Mouse (Mus musculus) monocyte, adult 5-6 weeks (primary cell): ENCODE measurements around the gene Txndc2. TPM values are rescaled to one million over a fixed set of nuclear protein-coding genes. Genes with fewer than 3 reads are reported as not detected.
"Not testable (repeated sequence)": the region's sequence is repeated elsewhere in the genome, so short reads cannot be mapped to it uniquely, and the experiment has no call there.

Experiments
- ATAC-seq: fragments of 153-309, 156-312 bp; replicated peaks from 2 replicates; pipeline ENCODE4 v1.8.0; 2017; ENCODE audit warnings: mild to moderate bottlenecking; ENCODE audit not compliant: low TSS enrichment, insufficient number of reproducible peaks, severe bottlenecking, poor library complexity, low FRiP score
- total RNA-seq: library from RNA; stranded (forward); fragments of 200-1000, 200-491, 200-594 nt; gene quantifications from 3 replicates; pipeline ENCODE4 v1.2.3, GENCODE M21; 2017

Txndc2 gene
- total RNA-seq, 1 experiment from 2014 or later = 0.38 TPM

- no peak for ATAC-seq
Observed at GRCm38 (mm10) chr17:65658416-65658815, 16.4 kb upstream of the Txndc2 start.

GRCm38 (mm10) chr17:65657958-65658357, 16.0 kb upstream of the Txndc2 start:
- ATAC-seq = no peak

- ATAC-seq = no peak
Observed at GRCm38 (mm10) chr17:65656731-65657130, 14.8 kb upstream of the Txndc2 start.

GRCm38 (mm10) chr17:65656076-65656475, 14.1 kb upstream of the Txndc2 start:
- ATAC-seq = no peak

- ATAC-seq = no peak
Observed at GRCm38 (mm10) chr17:65655608-65656007, 13.6 kb upstream of the Txndc2 start.

GRCm38 (mm10) chr17:65650598-65650997, 8.6 kb upstream of the Txndc2 start:
- ATAC-seq = no peak

GRCm38 (mm10) chr17:65649175-65649493, 7.2 kb upstream of the Txndc2 start:
- ATAC-seq = no peak; the same call in 1 of the 2 replicates

GRCm38 (mm10) chr17:65648371-65649174, 6.6 kb upstream of the Txndc2 start:
- peak; percentile 33; the same call in 1 of the 2 replicates for ATAC-seq

GRCm38 (mm10) chr17:65647961-65648360, 6.0 kb upstream of the Txndc2 start:
- ATAC-seq = no peak

GRCm38 (mm10) chr17:65647226-65647625, 5.3 kb upstream of the Txndc2 start:
- ATAC-seq = no peak

GRCm38 (mm10) chr17:65643579-65643978, 1.6 kb upstream of the Txndc2 start:
- ATAC-seq = no peak

GRCm38 (mm10) chr17:65643051-65643521, 1.1 kb upstream of the Txndc2 start:
- ATAC-seq = 0 out of 2 replicates have a peak, but pooled peaks have one; percentile 13

- ATAC-seq = no peak
Observed at GRCm38 (mm10) chr17:65642578-65642991, 617 bp upstream of the Txndc2 start.

GRCm38 (mm10) chr17:65639144-65639543, 2.8 kb downstream of the Txndc2 start:
- no peak for ATAC-seq

GRCm38 (mm10) chr17:65635715-65636360, 6.1 kb downstream of the Txndc2 start:
- peak; percentile 58 for ATAC-seq

GRCm38 (mm10) chr17:65629943-65630342, 12.0 kb downstream of the Txndc2 start:
- peak; percentile 65; the same call in 1 of the 2 replicates for ATAC-seq

GRCm38 (mm10) chr17:65628823-65629532, 13.0 kb downstream of the Txndc2 start:
- not testable (repeated sequence) for ATAC-seq

- ATAC-seq = no peak
Observed at GRCm38 (mm10) chr17:65626301-65626700, 15.7 kb downstream of the Txndc2 start.

- ATAC-seq = no peak
Observed at GRCm38 (mm10) chr17:65625563-65625962, 16.4 kb downstream of the Txndc2 start.
